Mouse (Mus musculus) embryonic fibroblast, embryonic 13.5 days (primary cell): ENCODE results near the gene Tlcd1.

Experiments
- CTCF ChIP-seq: IDR thresholded peaks from 2 replicates; pipeline ENCODE4 v1.5.1; 2011; ENCODE audit warnings: mild to moderate bottlenecking, control low read depth, low read length, moderate library complexity, borderline replicate concordance; ENCODE audit not compliant: insufficient read depth
- POLR2A ChIP-seq: IDR thresholded peaks from 2 replicates; pipeline ENCODE4 v1.6.1; 2011; ENCODE audit warnings: low read depth, mild to moderate bottlenecking, control low read depth, low read length, moderate library complexity

DNA sequence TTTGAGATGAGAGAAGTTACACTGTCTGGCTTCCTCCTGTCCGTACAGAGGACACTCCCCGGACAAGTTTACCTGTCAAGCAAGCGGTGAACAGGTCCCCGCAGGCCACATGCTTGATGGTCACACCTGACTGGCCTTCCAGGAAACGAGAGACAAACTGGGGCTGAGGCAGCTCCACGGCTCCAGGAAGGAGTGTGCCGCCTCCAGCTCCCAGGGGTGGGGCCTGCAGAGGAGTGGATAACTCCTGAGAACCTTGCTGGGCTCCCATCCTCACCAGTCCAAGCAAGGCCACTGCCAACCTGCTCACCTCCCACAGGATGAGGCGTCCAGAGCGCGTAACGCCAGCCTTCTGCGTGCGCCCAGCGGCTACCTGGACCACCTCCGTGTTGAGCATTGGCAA is 6.2 kb upstream of the Tlcd1 start:
- TF ChIP-seq CTCF: no peak
- TF ChIP-seq POLR2A: no peak
